Mouse (Mus musculus): ENCODE results near the gene Klc1. TPM values are rescaled to one million over a fixed set of nuclear protein-coding genes. Genes with fewer than 3 reads are reported as not detected.

Klc1 gene
- polyA plus RNA-seq, 1 experiment from 2014 or later, result 137 TPM

- Histone ChIP-seq H3K4me3 (no peak overlapping the region), H3K36me3 (replicated peaks) (peaks cover 74% of the 10 kb centered on the region), H3K27ac (no peak overlapping the region), H3K27me3 (ENCODE audit: poor library complexity, severe bottlenecking) (no peaks in the 10 kb centered on the region), H3K4me1 (no peaks in the 10 kb centered on the region), H3K9me3 (no peaks in the 10 kb centered on the region)
- DNase-seq (ENCODE audit: extremely low spot score, low spot score), result no peak
- 88% methylated on average over 9 of the region's 9 CpGs for WGBS
Observed at GRCm38 (mm10) chr12:111829954-111830353, 71.3 kb downstream of the Klc1 start.

- no peaks in the 10 kb centered on the region for H3K9me3 ChIP-seq
- peaks cover 70% of the 10 kb centered on the region for H3K36me3 ChIP-seq (replicated peaks)
Observed at GRCm38 (mm10) chr12:111830375-111830774, 71.7 kb downstream of the Klc1 start.

GRCm38 (mm10) chr12:111832643-111833042, 74.0 kb downstream of the Klc1 start:
- no peaks in the 10 kb centered on the region for H3K27me3 ChIP-seq (ENCODE audit: poor library complexity, severe bottlenecking)
- no peak overlapping the region for H3K4me3 ChIP-seq
- DNase-seq (ENCODE audit: extremely low spot score, low spot score), result no peak
- no peaks in the 10 kb centered on the region for H3K9me3 ChIP-seq
- WGBS, result 83% methylated on average over 5 of the region's 5 CpGs
- no peak overlapping the region for H3K27ac ChIP-seq
- peaks cover 47% of the 10 kb centered on the region for H3K36me3 ChIP-seq (replicated peaks)
- no peaks in the 10 kb centered on the region for H3K4me1 ChIP-seq

More at GRCm38 (mm10) chr12:111830375-111830774, 71.7 kb downstream of the Klc1 start:
- Histone ChIP-seq H3K27me3 (ENCODE audit: poor library complexity, severe bottlenecking) (no peaks in the 10 kb centered on the region), H3K4me1 (no peaks in the 10 kb centered on the region), H3K27ac (no peak overlapping the region), H3K4me3 (no peak overlapping the region)
- no peak for DNase-seq (ENCODE audit: extremely low spot score, low spot score)
- WGBS, result 89% methylated on average over 10 of the region's 10 CpGs

GRCm38 (mm10) chr12:111833457-111833856, 74.8 kb downstream of the Klc1 start:
- Histone ChIP-seq H3K27ac (no peak overlapping the region), H3K36me3 (replicated peaks) (peaks cover 39% of the 10 kb centered on the region), H3K9me3 (no peaks in the 10 kb centered on the region), H3K4me3 (no peak overlapping the region), H3K4me1 (no peaks in the 10 kb centered on the region), H3K27me3 (ENCODE audit: poor library complexity, severe bottlenecking) (no peaks in the 10 kb centered on the region)
- no peak for DNase-seq (ENCODE audit: extremely low spot score, low spot score)
- WGBS, result 88% methylated on average over 10 of the region's 10 CpGs

GRCm38 (mm10) chr12:111842565-111843433, 84.2 kb downstream of the Klc1 start:
- Histone ChIP-seq H3K9me3 (no peaks in the 10 kb centered on the region), H3K4me1 (peaks cover 4% of the 10 kb centered on the region; the same call in 1 of the 2 replicates), H3K4me3 (no peak overlapping the region), H3K36me3 (replicated peaks) (0 out of 2 replicates have a peak, but pooled peaks cover 2% of the 10 kb centered on the region), H3K27ac (no peak overlapping the region), H3K27me3 (ENCODE audit: poor library complexity, severe bottlenecking) (no peaks in the 10 kb centered on the region)
- 84% methylated on average over 15 of the region's 15 CpGs for WGBS
- no peak for DNase-seq (ENCODE audit: extremely low spot score, low spot score)

- Histone ChIP-seq H3K27ac (no peak overlapping the region), H3K36me3 (replicated peaks) (0 out of 2 replicates have a peak, but pooled peaks cover 2% of the 10 kb centered on the region), H3K4me1 (peaks cover 4% of the 10 kb centered on the region; the same call in 1 of the 2 replicates), H3K4me3 (no peak overlapping the region), H3K9me3 (no peaks in the 10 kb centered on the region), H3K27me3 (ENCODE audit: poor library complexity, severe bottlenecking) (no peaks in the 10 kb centered on the region)
- 67% methylated on average over 2 of the region's 2 CpGs for WGBS
- DNase-seq (ENCODE audit: extremely low spot score, low spot score), result no peak
Observed at GRCm38 (mm10) chr12:111843470-111843869, 84.8 kb downstream of the Klc1 start.

GRCm38 (mm10) chr12:111845953-111846352, 87.3 kb downstream of the Klc1 start:
- Histone ChIP-seq H3K27me3 (ENCODE audit: poor library complexity, severe bottlenecking) (no peaks in the 10 kb centered on the region), H3K27ac (no peak overlapping the region), H3K4me3 (no peak overlapping the region), H3K4me1 (peaks cover 4% of the 10 kb centered on the region; the same call in 1 of the 2 replicates), H3K36me3 (replicated peaks) (no peaks in the 10 kb centered on the region), H3K9me3 (no peaks in the 10 kb centered on the region)
- no peak for DNase-seq (ENCODE audit: extremely low spot score, low spot score)
- WGBS, result 93% methylated on average over 4 of the region's 4 CpGs

- H3K4me1 ChIP-seq, result peaks cover 4% of the 10 kb centered on the region; the same call in 1 of the 2 replicates
- no peak for DNase-seq (ENCODE audit: extremely low spot score, low spot score)
Observed at GRCm38 (mm10) chr12:111846815-111847214, 88.2 kb downstream of the Klc1 start.

GRCm38 (mm10) chr12:111848300-111848798, 89.7 kb downstream of the Klc1 start:
- Histone ChIP-seq H3K36me3 (replicated peaks) (no peaks in the 10 kb centered on the region), H3K4me1 (no peaks in the 10 kb centered on the region), H3K4me3 (no peak overlapping the region), H3K9me3 (no peaks in the 10 kb centered on the region), H3K27ac (no peak overlapping the region), H3K27me3 (ENCODE audit: poor library complexity, severe bottlenecking) (no peaks in the 10 kb centered on the region)
- no peak for DNase-seq (ENCODE audit: extremely low spot score, low spot score)
- 67% methylated on average over 9 of the region's 9 CpGs for WGBS

More at GRCm38 (mm10) chr12:111846815-111847214, 88.2 kb downstream of the Klc1 start:
- no peak overlapping the region for H3K4me3 ChIP-seq
- no peak overlapping the region for H3K27ac ChIP-seq
- H3K36me3 ChIP-seq (replicated peaks), result no peaks in the 10 kb centered on the region
- WGBS, result 89% methylated on average over 10 of the region's 10 CpGs
- no peaks in the 10 kb centered on the region for H3K27me3 ChIP-seq (ENCODE audit: poor library complexity, severe bottlenecking)
- no peaks in the 10 kb centered on the region for H3K9me3 ChIP-seq

GRCm38 (mm10) chr12:111851235-111851634, 92.6 kb downstream of the Klc1 start:
- H3K36me3 ChIP-seq (replicated peaks), result no peaks in the 10 kb centered on the region
- H3K4me3 ChIP-seq, result no peak overlapping the region
- H3K27me3 ChIP-seq (ENCODE audit: poor library complexity, severe bottlenecking), result no peaks in the 10 kb centered on the region
- 66% methylated on average over 2 of the region's 2 CpGs for WGBS
- H3K27ac ChIP-seq, result no peak overlapping the region
- H3K4me1 ChIP-seq, result no peaks in the 10 kb centered on the region
- DNase-seq (ENCODE audit: extremely low spot score, low spot score), result no peak
- H3K9me3 ChIP-seq, result no peaks in the 10 kb centered on the region

- H3K4me3 ChIP-seq, result no peak overlapping the region
- H3K27ac ChIP-seq, result no peak overlapping the region
- no peaks in the 10 kb centered on the region for H3K4me1 ChIP-seq
- H3K36me3 ChIP-seq (replicated peaks), result no peaks in the 10 kb centered on the region
- no peaks in the 10 kb centered on the region for H3K9me3 ChIP-seq
- WGBS, result 87% methylated on average over 5 of the region's 5 CpGs
- no peaks in the 10 kb centered on the region for H3K27me3 ChIP-seq (ENCODE audit: poor library complexity, severe bottlenecking)
- no peak for DNase-seq (ENCODE audit: extremely low spot score, low spot score)
Observed at GRCm38 (mm10) chr12:111851745-111852144, 93.1 kb downstream of the Klc1 start.

GRCm38 (mm10) chr12:111853011-111853436, 94.4 kb downstream of the Klc1 start:
- H3K27me3 ChIP-seq (ENCODE audit: poor library complexity, severe bottlenecking), result no peaks in the 10 kb centered on the region
- no peaks in the 10 kb centered on the region for H3K36me3 ChIP-seq (replicated peaks)
- DNase-seq (ENCODE audit: extremely low spot score, low spot score), result no peak
- WGBS, result 84% methylated on average over 10 of the region's 10 CpGs
- H3K4me1 ChIP-seq, result peaks cover 4% of the 10 kb centered on the region
- H3K27ac ChIP-seq, result no peak overlapping the region
- H3K9me3 ChIP-seq, result no peaks in the 10 kb centered on the region
- H3K4me3 ChIP-seq, result no peak overlapping the region

GRCm38 (mm10) chr12:111853546-111853945, 94.9 kb downstream of the Klc1 start:
- Histone ChIP-seq H3K36me3 (replicated peaks) (no peaks in the 10 kb centered on the region), H3K4me3 (no peak overlapping the region), H3K4me1 (peaks cover 8% of the 10 kb centered on the region), H3K27me3 (ENCODE audit: poor library complexity, severe bottlenecking) (no peaks in the 10 kb centered on the region), H3K9me3 (no peaks in the 10 kb centered on the region), H3K27ac (no peak overlapping the region)
- DNase-seq (ENCODE audit: extremely low spot score, low spot score), result no peak
- WGBS, result 80% methylated on average over 4 of the region's 4 CpGs

All from forebrain, embryonic 10.5 days (tissue).